Mouse (Mus musculus): ENCODE results near the gene Stag1.

GRCm38 (mm10) chr9:100969461-100969860 lies 371.9 kb downstream of the Stag1 start:
- no peak for TF ChIP-seq CTCF (IDR thresholded peaks at IDR 0.05; ENCODE audit: low read depth, low read length)
- no peak for TF ChIP-seq POLR2A (IDR thresholded peaks at IDR 0.05; ENCODE audit: insufficient read depth, low read length)
- no peak for TF ChIP-seq EP300 (IDR thresholded peaks at IDR 0.05; ENCODE audit: insufficient read depth, low read depth, low read length)
